Mouse (Mus musculus) embryonic facial prominence, embryonic 15.5 days (tissue): Measurements from ENCODE around the gene Prrc2b. TPM values are rescaled to one million over a fixed set of nuclear protein-coding genes. Genes with fewer than 3 reads are reported as not detected.

Experiments
- ATAC-seq: fragments of 200-750 bp; cut with Nextera tagmentation; 2 replicates; pipeline ENCODE4 v1.8.0; 2017; ENCODE audit warnings: low read depth, moderate TSS enrichment; ENCODE audit not compliant: insufficient number of reproducible peaks, low FRiP score, low TSS enrichment
- H3K27ac ChIP-seq: fragments of 300-500 bp; sonication (generic); replicated peaks from 2 replicates; pipeline ENCODE4 v1.5.1; 2015; ENCODE audit warnings: mild to moderate bottlenecking, inconsistent platforms
- H3K27me3 ChIP-seq: fragments of 300-500 bp; sonication (generic); 2 replicates; pipeline ENCODE4 v1.6.1; 2015; ENCODE audit warnings: inconsistent platforms
- H3K36me3 ChIP-seq: fragments of 300-500 bp; sonication (generic); 2 replicates; pipeline ENCODE4 v1.6.1; 2015; ENCODE audit warnings: mild to moderate bottlenecking, inconsistent platforms
- H3K4me1 ChIP-seq: fragments of 300-500 bp; sonication (generic); 2 replicates; pipeline ENCODE4 v1.6.1; 2015; ENCODE audit warnings: inconsistent platforms
- H3K4me2 ChIP-seq: fragments of 300-500 bp; sonication (generic); replicated peaks from 2 replicates; pipeline ENCODE4 v1.6.1; 2015; ENCODE audit warnings: mild to moderate bottlenecking, inconsistent platforms
- H3K4me3 ChIP-seq: fragments of 300-500 bp; sonication (generic); replicated peaks from 2 replicates; pipeline ENCODE4 v1.5.1; 2015; ENCODE audit warnings: mild to moderate bottlenecking, inconsistent platforms
- H3K9ac ChIP-seq: fragments of 300-500 bp; sonication (generic); 2 replicates; pipeline ENCODE4 v1.6.1; 2015; ENCODE audit warnings: inconsistent platforms
- H3K9me3 ChIP-seq: fragments of 300-500 bp; sonication (generic); replicated peaks from 2 replicates; pipeline ENCODE4 v1.6.1; 2016; ENCODE audit warnings: inconsistent platforms
- WGBS: fragments of 180-500 bp; shearing (Covaris S2); methylation state at CpG from one replicate; pipeline ENCODE4 v1.1.7; 2015; 5-methylcytosine and 5-hydroxymethylcytosine counted together
- polyA plus RNA-seq: library from polyadenylated mRNA; unstranded; fragments of >200 nt; fragmentation: Nextera tagmentation; extraction: Ambion mirVana; gene quantifications from 2 replicates; pipeline ENCODE4 v1.2.1, GENCODE M21; 2015

Gene Prrc2b
- polyA plus RNA-seq, 1 experiment from 2014 or later = 56.2 TPM

DNA sequence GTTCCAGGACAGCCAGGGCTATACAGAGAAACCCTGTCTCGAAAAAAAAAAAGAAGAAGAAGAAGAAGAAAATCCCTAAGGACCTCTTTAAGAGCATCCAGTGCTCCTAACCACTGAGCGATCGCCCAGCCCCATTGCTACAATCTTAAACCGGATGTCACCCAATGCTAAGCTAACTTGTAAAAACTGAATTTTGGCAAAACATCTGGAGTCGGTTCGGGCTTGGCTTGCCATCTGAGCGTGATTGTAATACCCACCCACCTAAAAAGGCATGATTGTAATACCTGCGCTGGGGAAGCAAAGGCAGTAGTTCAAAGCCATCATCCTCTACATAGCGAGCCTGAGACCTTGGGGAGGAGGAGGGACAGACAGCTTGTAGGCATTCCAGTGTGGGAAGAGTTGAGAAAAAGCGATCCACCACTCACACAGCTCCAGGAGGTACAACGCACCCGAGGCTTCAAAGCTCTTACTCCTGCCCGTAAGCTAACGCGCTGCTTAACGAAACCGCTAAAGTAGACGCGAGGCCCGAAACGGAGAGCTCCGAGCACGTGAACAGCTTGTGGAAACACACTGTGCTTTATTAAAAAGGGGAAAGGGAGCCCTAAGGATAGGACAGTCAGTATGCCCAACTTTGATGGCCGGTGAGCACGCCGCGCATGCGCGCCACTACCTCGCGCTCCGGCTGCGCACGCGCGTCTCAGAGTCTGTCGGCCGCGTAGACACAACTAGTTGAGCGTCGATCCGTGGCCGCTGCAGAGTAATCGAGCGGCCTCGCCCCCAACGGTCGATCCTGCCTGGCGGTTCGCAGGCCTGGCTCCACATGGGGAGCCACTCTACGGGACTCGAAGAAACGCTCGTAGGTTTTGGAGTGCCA is 85.2 kb downstream of the Prrc2b start, which contains the start of gene Pomt1:
Pomt1 (plus strand) TSS at position 705 of the 874 bp plus-strand sequence.
- peak within 1 kb of the TSS; percentile 84 for H3K4me2 ChIP-seq
- peak within 1 kb of the TSS; percentile 76 for H3K9ac ChIP-seq
- H3K27ac ChIP-seq = peak within 1 kb of the TSS; percentile 95
- peaks cover 26% of the 10 kb centered on the region for H3K4me1 ChIP-seq
- H3K4me3 ChIP-seq = peak within 1 kb of the TSS; percentile 74
- WGBS = under 1% methylated on average over 54 of the region's 54 CpGs
- H3K9me3 ChIP-seq = no peaks in the 10 kb centered on the region
- H3K36me3 ChIP-seq = peaks cover 35% of the 10 kb centered on the region
- H3K27me3 ChIP-seq = no peaks in the 10 kb centered on the region
- ATAC-seq = peak; percentile 90

DNA sequence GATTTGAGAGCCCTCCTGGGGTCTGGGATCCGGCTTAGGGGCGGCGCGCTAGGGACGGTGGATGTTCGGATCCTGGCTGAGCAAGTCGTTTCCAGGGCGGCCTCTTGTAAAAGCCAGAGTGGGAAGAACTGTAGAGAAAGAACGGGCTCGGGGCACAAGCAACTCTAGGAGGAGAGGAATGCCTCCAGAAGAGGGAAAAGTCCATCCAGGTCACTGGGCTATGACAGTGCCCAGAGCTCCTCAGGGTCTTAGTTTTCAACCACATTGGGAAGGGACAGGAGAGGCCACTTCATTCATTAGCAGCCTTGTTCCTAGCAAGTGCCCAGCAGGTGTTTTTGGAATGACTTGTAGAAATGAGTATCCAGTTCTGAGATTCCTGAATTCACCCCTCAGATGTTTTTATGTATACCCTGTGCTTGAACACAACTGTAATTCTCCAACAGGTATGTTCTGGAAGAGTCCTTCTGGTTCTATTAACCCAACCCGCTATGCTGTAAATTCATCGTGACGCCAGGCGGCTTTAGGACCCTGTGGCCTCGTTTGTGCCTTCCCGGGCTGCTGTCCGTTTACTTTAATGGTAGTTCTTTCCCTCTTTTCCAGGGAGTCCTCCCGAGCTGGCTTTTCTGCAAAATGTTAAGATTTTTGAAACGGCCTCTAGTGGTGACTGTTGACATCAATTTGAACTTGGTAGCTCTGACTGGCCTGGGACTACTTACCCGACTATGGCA is 86.0 kb downstream of the Prrc2b start:
- peaks cover 26% of the 10 kb centered on the region for H3K4me1 ChIP-seq
- peak overlapping the region; percentile 95 for H3K27ac ChIP-seq

DNA sequence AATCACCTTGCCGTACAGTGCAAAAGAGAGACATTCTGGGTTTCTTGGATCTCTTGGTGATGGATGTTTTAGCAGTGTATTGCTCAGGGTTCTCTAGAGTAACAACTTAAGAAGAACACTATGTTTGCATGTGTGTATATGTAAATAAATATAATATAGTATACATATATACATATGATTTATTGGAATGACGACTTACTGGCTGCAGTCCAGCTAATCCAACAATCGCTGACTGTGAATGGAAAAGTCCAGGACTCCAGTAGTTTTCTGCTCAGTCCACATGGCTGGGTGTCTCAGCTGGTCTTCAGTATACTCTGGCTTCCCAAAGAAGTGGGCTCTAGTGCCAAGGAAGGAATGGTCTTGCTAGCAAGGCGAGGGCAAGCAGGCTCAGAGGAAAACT is 86.7 kb downstream of the Prrc2b start:
- H3K36me3 ChIP-seq = peaks cover 31% of the 10 kb centered on the region
- peak overlapping the region; percentile 74 for H3K4me3 ChIP-seq
- WGBS = 35% methylated on average over 4 of the region's 4 CpGs
- H3K9ac ChIP-seq = peak overlapping the region; percentile 76; the same call in 1 of the 2 replicates
- peak overlapping the region; percentile 95; the same call in 1 of the 2 replicates for H3K27ac ChIP-seq
- no peak for ATAC-seq
- no peaks in the 10 kb centered on the region for H3K9me3 ChIP-seq
- H3K4me1 ChIP-seq = peaks cover 26% of the 10 kb centered on the region
- no peaks in the 10 kb centered on the region for H3K27me3 ChIP-seq
- peak overlapping the region; percentile 84 for H3K4me2 ChIP-seq

More for the DNA sequence above, 86.0 kb downstream of the Prrc2b start:
- Histone ChIP-seq H3K27me3 (no peaks in the 10 kb centered on the region), H3K4me3 (peak overlapping the region; percentile 74), H3K9me3 (no peaks in the 10 kb centered on the region), H3K4me2 (peak overlapping the region; percentile 84), H3K9ac (peak overlapping the region; percentile 76), H3K36me3 (peaks cover 31% of the 10 kb centered on the region)
- ATAC-seq = no peak
- under 1% methylated on average over 20 of the region's 20 CpGs for WGBS

DNA sequence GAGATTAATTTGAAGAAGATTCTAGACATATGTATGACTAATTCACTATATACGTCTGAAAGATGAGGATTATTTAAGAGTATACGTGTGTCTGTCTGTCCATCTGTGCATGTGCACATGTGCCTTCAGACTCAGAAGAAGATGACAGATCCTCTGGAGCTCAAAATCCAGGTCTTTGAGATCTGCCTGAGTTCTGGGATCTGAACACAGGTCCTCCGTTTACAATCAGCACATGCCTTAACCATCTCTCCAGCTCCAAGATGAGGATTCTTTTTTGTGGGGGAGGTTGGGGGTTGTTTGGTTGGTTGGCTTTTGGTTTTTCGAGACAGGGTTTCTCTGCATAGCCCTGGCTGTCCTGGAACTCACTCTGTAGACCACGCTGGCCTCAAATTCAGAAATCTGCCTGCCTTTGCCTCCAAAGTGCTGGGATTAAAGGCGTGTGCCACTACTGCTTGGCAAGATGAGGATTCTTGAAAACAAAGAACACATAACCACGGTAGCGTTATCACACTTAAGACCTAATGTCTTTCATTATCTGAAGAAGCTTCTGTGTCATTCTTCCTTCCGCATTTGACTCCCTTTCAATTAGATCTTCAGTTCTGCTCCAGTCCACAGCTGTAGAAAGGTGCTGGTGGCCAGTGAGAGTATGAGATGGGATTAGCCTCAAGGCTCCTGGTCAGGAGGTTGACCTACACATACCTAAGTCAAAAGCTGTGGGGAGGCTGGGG is 88.0 kb downstream of the Prrc2b start:
- peaks cover 26% of the 10 kb centered on the region for H3K4me1 ChIP-seq
- WGBS = 87% methylated on average over 9 of the region's 9 CpGs
- peaks cover 30% of the 10 kb centered on the region for H3K36me3 ChIP-seq
- H3K9me3 ChIP-seq = no peaks in the 10 kb centered on the region
- no peak overlapping the region for H3K4me2 ChIP-seq
- H3K27ac ChIP-seq = no peak overlapping the region
- no peak overlapping the region for H3K9ac ChIP-seq
- no peak overlapping the region for H3K4me3 ChIP-seq
- no peak for ATAC-seq
- H3K27me3 ChIP-seq = no peaks in the 10 kb centered on the region

DNA sequence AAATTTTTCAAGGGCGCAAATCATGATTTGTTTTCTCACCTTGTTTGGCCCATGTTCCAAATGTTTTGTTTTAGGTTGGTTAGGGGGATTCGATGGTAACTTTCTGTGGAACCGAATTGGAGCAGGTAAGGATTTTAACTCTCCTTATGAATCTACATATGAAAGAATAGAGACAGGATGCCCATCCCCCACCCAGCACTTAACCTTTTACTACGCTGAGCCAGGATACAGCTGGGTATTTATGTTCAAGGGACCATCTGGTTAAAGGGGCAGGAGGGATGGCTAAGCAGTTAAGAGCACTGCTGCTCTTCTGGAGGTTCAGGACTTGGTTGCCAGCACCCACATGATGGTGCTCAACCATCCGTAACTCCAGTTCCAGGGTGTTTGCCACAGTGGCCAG is 89.7 kb downstream of the Prrc2b start:
- H3K4me1 ChIP-seq = peaks cover 13% of the 10 kb centered on the region
- H3K9me3 ChIP-seq = no peaks in the 10 kb centered on the region
- no peak for ATAC-seq
- no peak overlapping the region for H3K9ac ChIP-seq
- H3K27ac ChIP-seq = no peak overlapping the region
- no peaks in the 10 kb centered on the region for H3K27me3 ChIP-seq
- peaks cover 43% of the 10 kb centered on the region for H3K36me3 ChIP-seq
- H3K4me3 ChIP-seq = no peak overlapping the region
- no peak overlapping the region for H3K4me2 ChIP-seq
- 82% methylated on average over 5 of the region's 5 CpGs for WGBS

DNA sequence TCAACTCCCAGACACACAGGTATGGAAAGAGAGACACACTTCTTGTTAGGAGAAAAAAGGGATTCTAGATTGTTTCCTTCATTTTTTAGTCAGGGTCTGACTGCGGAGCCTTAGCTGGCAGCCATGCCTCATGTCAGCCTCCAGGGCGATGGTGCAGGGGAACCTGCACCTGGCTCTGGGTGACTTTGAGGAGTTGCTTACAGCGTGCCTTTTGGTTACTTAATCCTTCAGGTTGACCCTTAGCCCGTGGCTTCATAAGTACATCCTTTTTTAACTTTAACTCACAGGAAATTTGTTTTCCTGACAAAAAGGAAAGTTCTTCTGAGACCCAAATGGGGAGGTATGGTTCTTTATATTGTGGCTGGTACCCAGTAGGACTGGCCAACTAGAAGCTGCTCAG is 92.1 kb downstream of the Prrc2b start:
- Histone ChIP-seq H3K9ac (no peak overlapping the region), H3K27ac (no peak overlapping the region), H3K36me3 (peaks cover 67% of the 10 kb centered on the region), H3K4me1 (peaks cover 2% of the 10 kb centered on the region; the same call in 1 of the 2 replicates), H3K27me3 (no peaks in the 10 kb centered on the region), H3K9me3 (no peaks in the 10 kb centered on the region), H3K4me3 (no peak overlapping the region), H3K4me2 (no peak overlapping the region)
- no peak for ATAC-seq
- 86% methylated on average over 4 of the region's 4 CpGs for WGBS

DNA sequence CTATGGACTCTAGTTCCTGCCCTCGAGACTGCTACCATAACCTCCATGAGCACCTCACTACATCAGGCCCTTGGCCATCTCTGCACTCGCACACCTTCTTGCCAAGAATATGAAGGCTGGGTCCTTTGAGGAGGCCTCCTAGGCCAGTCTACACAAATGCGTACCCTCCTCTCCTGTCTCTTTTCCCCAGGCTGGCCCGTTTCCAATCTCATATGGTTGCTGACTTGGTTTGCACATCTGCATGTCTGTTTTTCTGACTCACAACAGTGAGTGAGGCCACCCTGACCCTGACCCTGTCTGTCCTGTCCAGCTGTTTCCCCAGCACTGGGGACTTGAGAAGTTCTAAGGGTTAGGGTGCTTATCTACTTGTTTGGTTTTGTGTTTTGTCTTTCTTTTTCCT is 95.9 kb downstream of the Prrc2b start:
- Histone ChIP-seq H3K9me3 (no peaks in the 10 kb centered on the region), H3K4me3 (no peak overlapping the region), H3K36me3 (peaks cover 86% of the 10 kb centered on the region), H3K4me2 (no peak overlapping the region), H3K9ac (no peak overlapping the region), H3K4me1 (no peaks in the 10 kb centered on the region), H3K27ac (no peak overlapping the region), H3K27me3 (no peaks in the 10 kb centered on the region)
- WGBS = 76% methylated on average over 4 of the region's 4 CpGs
- no peak for ATAC-seq

DNA sequence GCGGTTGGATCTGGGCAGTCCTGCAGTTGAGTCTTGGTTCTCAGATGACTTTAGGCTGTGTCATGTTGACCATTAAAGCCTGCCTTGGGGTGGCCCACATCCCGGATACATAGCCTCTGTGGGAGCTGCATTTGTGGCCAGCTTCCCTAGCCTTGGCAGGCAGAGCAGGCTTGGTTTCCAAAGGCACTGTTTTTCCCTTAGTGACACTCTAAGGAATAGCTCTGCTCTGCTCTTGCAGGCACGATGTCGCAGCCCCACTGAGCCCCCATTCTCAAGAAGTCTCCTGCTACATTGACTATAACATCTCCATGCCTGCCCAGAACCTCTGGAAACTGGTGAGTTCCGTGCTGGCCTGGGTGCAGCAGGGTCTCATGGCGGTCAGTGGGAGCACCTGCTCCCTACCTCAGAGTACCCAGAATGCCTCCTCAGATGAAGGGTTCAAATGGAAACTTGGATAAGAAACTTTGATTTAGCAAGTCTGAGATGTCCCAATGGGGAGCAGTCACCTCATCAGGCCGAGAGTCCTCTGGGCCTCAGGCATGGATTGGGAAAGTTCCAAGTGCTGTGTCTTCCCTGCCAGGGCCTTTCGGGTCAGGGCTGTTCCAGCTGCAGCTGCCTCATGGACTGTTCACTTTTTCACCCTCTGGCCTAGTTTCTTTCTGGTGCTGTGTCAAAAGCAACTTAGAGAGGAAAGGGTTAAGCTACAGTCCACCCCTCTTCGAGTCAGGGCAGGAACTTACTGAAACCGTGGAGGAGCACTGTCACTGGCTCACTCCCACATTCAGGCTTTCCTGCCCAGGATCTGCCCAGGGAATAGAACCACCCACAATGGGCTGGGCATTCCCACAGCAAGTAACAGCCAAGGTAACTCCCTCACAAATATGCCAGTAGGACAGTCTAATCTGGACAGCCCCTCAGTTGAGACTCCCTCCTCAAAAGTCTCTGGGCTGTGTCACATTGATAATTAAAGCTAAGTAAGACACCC is 97.8 kb downstream of the Prrc2b start:
- Histone ChIP-seq H3K36me3 (peaks cover 89% of the 10 kb centered on the region), H3K9me3 (no peaks in the 10 kb centered on the region), H3K9ac (no peak overlapping the region), H3K4me1 (no peaks in the 10 kb centered on the region), H3K4me3 (no peak overlapping the region), H3K27me3 (no peaks in the 10 kb centered on the region), H3K27ac (no peak overlapping the region), H3K4me2 (no peak overlapping the region)
- 74% methylated on average over 10 of the region's 10 CpGs for WGBS
- no peak for ATAC-seq

DNA sequence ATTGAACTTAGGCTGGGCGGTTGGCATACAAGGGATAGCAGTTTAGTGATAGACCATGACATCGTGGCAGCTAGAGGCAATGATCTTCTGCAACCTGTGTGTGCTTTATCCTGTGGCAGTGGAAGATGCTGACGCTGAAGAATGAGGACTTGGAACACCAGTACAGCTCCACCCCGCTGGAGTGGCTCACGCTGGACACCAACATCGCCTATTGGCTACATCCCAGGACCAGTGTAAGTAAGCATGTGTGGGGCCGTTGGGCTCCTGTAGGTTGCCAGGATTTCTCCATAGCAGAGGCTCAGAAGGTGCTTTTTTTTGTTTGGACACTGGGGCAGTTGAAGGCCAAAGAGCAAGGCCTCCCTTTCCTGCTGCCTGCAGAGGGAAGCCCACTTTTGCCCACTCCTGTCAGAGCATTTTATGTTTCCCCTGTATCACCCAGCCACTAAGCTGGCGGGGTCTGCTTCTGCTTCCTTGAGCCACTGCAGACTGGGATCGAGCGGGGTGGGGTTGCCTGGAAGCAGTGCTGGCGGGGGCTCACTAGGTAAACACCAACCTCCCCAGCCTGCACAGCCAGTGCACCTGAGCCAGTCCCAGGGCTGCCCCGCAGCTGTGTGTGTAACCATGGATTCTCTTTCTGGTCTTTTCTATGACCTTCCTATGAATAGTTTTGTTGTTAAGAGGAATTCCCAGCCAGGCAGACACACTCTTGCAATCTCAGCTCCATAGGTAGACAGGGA is 101.1 kb downstream of the Prrc2b start:
- no peaks in the 10 kb centered on the region for H3K4me1 ChIP-seq
- WGBS = 88% methylated on average over 12 of the region's 12 CpGs
- H3K4me3 ChIP-seq = no peak overlapping the region
- peaks cover 85% of the 10 kb centered on the region for H3K36me3 ChIP-seq
- no peaks in the 10 kb centered on the region for H3K27me3 ChIP-seq
- no peak for ATAC-seq
- no peak overlapping the region for H3K27ac ChIP-seq
- no peaks in the 10 kb centered on the region for H3K9me3 ChIP-seq
- H3K9ac ChIP-seq = no peak overlapping the region
- no peak overlapping the region for H3K4me2 ChIP-seq

DNA sequence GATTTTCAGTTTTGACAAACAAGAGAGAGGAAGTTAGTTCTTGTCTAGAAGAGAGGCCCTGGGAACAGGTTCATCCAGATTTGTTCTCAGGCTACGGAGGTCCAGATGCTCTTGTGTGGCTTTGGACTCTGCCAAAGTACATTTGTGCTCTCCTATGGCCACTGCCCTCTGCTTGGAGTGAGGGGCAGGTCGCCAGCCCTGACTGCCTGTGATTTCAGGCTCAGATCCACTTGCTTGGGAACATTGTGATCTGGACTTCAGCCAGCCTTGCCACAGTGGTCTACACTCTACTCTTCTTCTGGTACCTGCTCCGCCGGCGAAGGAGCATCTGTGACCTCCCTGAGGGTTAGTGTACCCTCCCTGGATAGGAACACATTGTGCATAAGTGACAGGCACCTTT is 101.8 kb downstream of the Prrc2b start:
- Histone ChIP-seq H3K4me3 (no peak overlapping the region), H3K27ac (no peak overlapping the region)

More for the DNA sequence above, 101.8 kb downstream of the Prrc2b start:
- Histone ChIP-seq H3K4me2 (no peak overlapping the region), H3K9me3 (no peaks in the 10 kb centered on the region), H3K36me3 (peaks cover 85% of the 10 kb centered on the region), H3K9ac (no peak overlapping the region), H3K4me1 (no peaks in the 10 kb centered on the region), H3K27me3 (no peaks in the 10 kb centered on the region)
- WGBS = 88% methylated on average over 5 of the region's 5 CpGs
- no peak for ATAC-seq
